Mouse (Mus musculus) lung, embryonic 16.5 days (tissue): Measurements from ENCODE around the gene Gm7735. TPM values are rescaled to one million over a fixed set of nuclear protein-coding genes. Genes with fewer than 3 reads are reported as not detected.
"Not testable (repeated sequence)": the region's sequence is repeated elsewhere in the genome, so short reads cannot be mapped to it uniquely, and the experiment has no call there.

Source experiments
- ATAC-seq: fragments of 200-750 bp; cut with Nextera tagmentation; 2 replicates; pipeline ENCODE4 v1.8.0; 2017; ENCODE audit warnings: low read depth, mild to moderate bottlenecking, moderate library complexity
- H3K27ac ChIP-seq: fragments of 300-500 bp; sonication (generic); 2 replicates; pipeline ENCODE4 v1.5.1; 2014; ENCODE audit warnings: mild to moderate bottlenecking, control low read depth, low read length
- H3K27me3 ChIP-seq: fragments of 300-500 bp; sonication (generic); 2 replicates; pipeline ENCODE4 v1.6.1; 2014; ENCODE audit warnings: low read depth, low read length, mixed read lengths; ENCODE audit not compliant: control insufficient read depth, insufficient read depth
- H3K36me3 ChIP-seq: fragments of 300-500 bp; sonication (generic); 2 replicates; pipeline ENCODE4 v1.6.1; 2014; ENCODE audit warnings: low read length; ENCODE audit not compliant: control insufficient read depth, insufficient read depth
- H3K4me1 ChIP-seq: fragments of 300-500 bp; sonication (generic); replicated peaks from 2 replicates; pipeline ENCODE4 v1.6.1; 2014; ENCODE audit warnings: low read length, mixed read lengths; ENCODE audit not compliant: control insufficient read depth, insufficient read depth
- H3K4me2 ChIP-seq: fragments of 300-500 bp; sonication (generic); 2 replicates; pipeline ENCODE4 v1.6.1; 2014; ENCODE audit warnings: low read depth, low read length, control low read depth
- H3K4me3 ChIP-seq: fragments of 300-500 bp; sonication (generic); 2 replicates; pipeline ENCODE4 v1.5.1; 2014; ENCODE audit warnings: mild to moderate bottlenecking, low read length, control low read depth
- H3K9ac ChIP-seq: fragments of 300-500 bp; sonication (generic); 2 replicates; pipeline ENCODE4 v1.6.1; 2014; ENCODE audit warnings: low read length, control low read depth
- H3K9me3 ChIP-seq: fragments of 300-500 bp; sonication (generic); 2 replicates; pipeline ENCODE4 v1.6.1; 2016; ENCODE audit warnings: low read length; ENCODE audit not compliant: control insufficient read depth
- WGBS: fragments of 180-500 bp; shearing (Covaris S2); extraction: QIAGEN DNeasy Blood & Tissue Kit; methylation state at CpG from one replicate; pipeline ENCODE4 v1.1.7; 2014; 5-methylcytosine and 5-hydroxymethylcytosine counted together
- polyA plus RNA-seq: library from polyadenylated mRNA; unstranded; fragments of >200 nt; fragmentation: Nextera tagmentation; extraction: Ambion mirVana; gene quantifications from 2 replicates; pipeline ENCODE4 v1.2.1, GENCODE M21; 2015

Gm7735 gene
- polyA plus RNA-seq, result not detected in 2 replicates

- not testable (repeated sequence) for H3K27me3 ChIP-seq, H3K4me1 ChIP-seq, H3K4me3 ChIP-seq, H3K36me3 ChIP-seq, H3K4me2 ChIP-seq, H3K27ac ChIP-seq, H3K9ac ChIP-seq, H3K9me3 ChIP-seq, ATAC-seq
Observed at GRCm38 (mm10) chr16:89169190-89169589, at the start of gene Gm7735. Gene Gm7735, plus strand, starts transcription at chr16:89169490.

GRCm38 (mm10) chr16:89140551-89140950, 28.7 kb upstream of the Gm7735 start, which contains the start of gene Gm6358:
Gene Gm6358, plus strand, starts transcription at chr16:89140851.
- H3K27ac ChIP-seq, result no peak within 1 kb of the TSS
- no peaks in the 10 kb centered on the region for H3K4me1 ChIP-seq
- no peaks in the 10 kb centered on the region for H3K9me3 ChIP-seq
- no peak within 1 kb of the TSS for H3K4me2 ChIP-seq
- H3K9ac ChIP-seq, result no peak within 1 kb of the TSS
- no peak for ATAC-seq
- H3K27me3 ChIP-seq, result no peaks in the 10 kb centered on the region
- H3K36me3 ChIP-seq, result no peaks in the 10 kb centered on the region
- 93% methylated on average over 1 of the region's 1 CpGs for WGBS
- no peak within 1 kb of the TSS for H3K4me3 ChIP-seq

GRCm38 (mm10) chr16:89150786-89151185, 18.5 kb upstream of the Gm7735 start, which contains the start of gene Gm10061:
Gene Gm10061, plus strand, starts transcription at chr16:89151086.
- H3K27me3 ChIP-seq, result no peaks in the 10 kb centered on the region
- no peak for ATAC-seq
- H3K9me3 ChIP-seq, result no peaks in the 10 kb centered on the region
- WGBS, result 97% methylated on average over 1 of the region's 1 CpGs
- no peaks in the 10 kb centered on the region for H3K36me3 ChIP-seq
- H3K4me3 ChIP-seq, result no peak within 1 kb of the TSS
- no peaks in the 10 kb centered on the region for H3K4me1 ChIP-seq
- H3K27ac ChIP-seq, result no peak within 1 kb of the TSS
- H3K4me2 ChIP-seq, result no peak within 1 kb of the TSS
- H3K9ac ChIP-seq, result no peak within 1 kb of the TSS

GRCm38 (mm10) chr16:89157652-89158051, 11.6 kb upstream of the Gm7735 start, which contains the start of gene Gm9789:
Gene Gm9789, plus strand, starts transcription at chr16:89157952.
- H3K36me3 ChIP-seq, result no peaks in the 10 kb centered on the region
- ATAC-seq, result no peak
- no peaks in the 10 kb centered on the region for H3K9me3 ChIP-seq
- no peak within 1 kb of the TSS for H3K27ac ChIP-seq
- no peak within 1 kb of the TSS for H3K9ac ChIP-seq
- WGBS, result 73% methylated on average over 4 of the region's 4 CpGs
- H3K4me3 ChIP-seq, result no peak within 1 kb of the TSS
- H3K4me1 ChIP-seq, result no peaks in the 10 kb centered on the region
- no peak within 1 kb of the TSS for H3K4me2 ChIP-seq
- no peaks in the 10 kb centered on the region for H3K27me3 ChIP-seq

GRCm38 (mm10) chr16:89174435-89174834, 5.1 kb downstream of the Gm7735 start, which contains the start of gene 1110057P08Rik:
Gene 1110057P08Rik, plus strand, starts transcription at chr16:89174735.
- ATAC-seq, result no peak
- Histone ChIP-seq H3K4me2 (no peak within 1 kb of the TSS), H3K4me1 (no peaks in the 10 kb centered on the region), H3K9me3 (no peaks in the 10 kb centered on the region), H3K9ac (no peak within 1 kb of the TSS), H3K27me3 (no peaks in the 10 kb centered on the region), H3K36me3 (no peaks in the 10 kb centered on the region), H3K27ac (no peak within 1 kb of the TSS), H3K4me3 (no peak within 1 kb of the TSS)
- WGBS, result 67% methylated on average over 2 of the region's 2 CpGs

GRCm38 (mm10) chr16:89188621-89189020, 19.3 kb downstream of the Gm7735 start:
- ATAC-seq, result no peak
- 67% methylated on average over 4 of the region's 4 CpGs for WGBS
- Histone ChIP-seq H3K9ac (no peak overlapping the region), H3K4me1 (no peaks in the 10 kb centered on the region), H3K4me3 (no peak overlapping the region), H3K4me2 (no peak overlapping the region), H3K9me3 (no peaks in the 10 kb centered on the region), H3K36me3 (no peaks in the 10 kb centered on the region), H3K27me3 (no peaks in the 10 kb centered on the region), H3K27ac (no peak overlapping the region)

GRCm38 (mm10) chr16:89205561-89205960, 36.3 kb downstream of the Gm7735 start, which contains the start of gene Krtap20-2:
Gene Krtap20-2, plus strand, starts transcription at chr16:89205861.
- Histone ChIP-seq H3K27ac (no peak within 1 kb of the TSS), H3K4me2 (no peak within 1 kb of the TSS), H3K4me1 (no peaks in the 10 kb centered on the region), H3K36me3 (no peaks in the 10 kb centered on the region), H3K27me3 (no peaks in the 10 kb centered on the region), H3K9ac (no peak within 1 kb of the TSS), H3K4me3 (no peak within 1 kb of the TSS), H3K9me3 (no peaks in the 10 kb centered on the region)
- no peak for ATAC-seq
- 67% methylated on average over 1 of the region's 1 CpGs for WGBS

Other genes starting within 250 kb of the Gm7735 start
- not detected in 2 replicates for gene Krtap19-9b, start 237.2 kb upstream of the Gm7735 start, polyA plus RNA-seq
- not detected in 2 replicates for gene Krtap16-3, start 206.6 kb upstream of the Gm7735 start, polyA plus RNA-seq
- gene Krtap22-2, start 158.7 kb upstream of the Gm7735 start, polyA plus RNA-seq, result not detected in 2 replicates
- not detected in 2 replicates for gene Gm10229, start 154.2 kb upstream of the Gm7735 start, polyA plus RNA-seq
- not detected in 2 replicates for gene Krtap6-1, start 137.8 kb upstream of the Gm7735 start, polyA plus RNA-seq
- not detected in 2 replicates for gene Gm10228, start 128.0 kb upstream of the Gm7735 start, polyA plus RNA-seq
- gene Krtap6-5, start 121.6 kb upstream of the Gm7735 start, polyA plus RNA-seq, result not detected in 2 replicates
- gene 1110025L11Rik, start 105.5 kb upstream of the Gm7735 start, polyA plus RNA-seq, result not detected in 2 replicates
- not detected in 2 replicates for gene Krtap6-3, start 85.5 kb upstream of the Gm7735 start, polyA plus RNA-seq
- not detected in 2 replicates for gene Gm6358, start 28.6 kb upstream of the Gm7735 start, polyA plus RNA-seq
- gene Gm10061, start 18.4 kb upstream of the Gm7735 start, polyA plus RNA-seq, result not detected in 2 replicates
- gene Gm9789, start 11.5 kb upstream of the Gm7735 start, polyA plus RNA-seq, result not detected in 2 replicates
- not detected in 2 replicates for gene 1110057P08Rik, start 5.2 kb downstream of the Gm7735 start, polyA plus RNA-seq
- not detected in 2 replicates for gene Krtap20-2, start 36.4 kb downstream of the Gm7735 start, polyA plus RNA-seq
- gene Krtap21-1, start 234.4 kb downstream of the Gm7735 start, polyA plus RNA-seq, result not detected in 2 replicates